In genomic region chr7:139461344-139461743, GRCm38 (mm10) we compare ENCODE assay signal across 20 mouse cellular contexts.
A peak's percentile ranks its signal among the peaks of the same experiment; 100 is the strongest.
DNase-seq lines count a peak whose midpoint lies in the region; ATAC-seq and TF ChIP-seq lines count a peak whose summit lies in the region.
"Had no signal": no experiment of that assay in that cellular context is flagged by ENCODE, and none has a peak within 500 bp of the region (broad histone marks: within the 10 kb centered on the region; RNA-seq: fewer than 3 reads in every experiment).

No protein-coding gene starts in this region.

- CTCF ChIA-PET in Patski (lab: Charles Lee), result no interaction called here

- no peak overlapping the region for H3K9ac ChIP-seq in stomach, postnatal 0 days (ENCODE audit: low read length)
- H3K9ac ChIP-seq: embryonic facial prominence, embryonic 12.5 days; forebrain, embryonic 15.5 days; hindbrain, embryonic 13.5 days had no signal

- peak; percentile 47 to 55 for DNase-seq in adrenal gland, postnatal 36 days
- no peak for DNase-seq in adrenal gland, postnatal 14 days
- DNase-seq in 3T3-L1 (ENCODE audit: low read depth, low spot score), result peak; percentile 73
- no peak for DNase-seq in Patski (ENCODE audit: low read depth, low spot score)
- DNase-seq in stomach, postnatal 0 days (ENCODE audit: low spot score), result no peak
- no peak for DNase-seq in kidney, postnatal 4 days
- no peak for DNase-seq in cerebellum, postnatal 25 days
- DNase-seq: adrenal gland, postnatal 25 days; B cell, adult 2 months; cerebellum, adult 2 months; cerebellum, postnatal 14 days; gastrocnemius, postnatal 10 days; heart, adult 18-20 months; heart, postnatal 10 days; heart, postnatal 4 days had no signal

- ATAC-seq in Patski, result peak; percentile 60
- ATAC-seq in stomach, postnatal 0 days (ENCODE audit: low FRiP score, low TSS enrichment), result peak; percentile 88
- ATAC-seq: forebrain, embryonic 15.5 days; hindbrain, postnatal 0 days had no signal

- H3K9me3 ChIP-seq in stomach, postnatal 0 days (ENCODE audit: control insufficient read depth, low read length), result no peaks in the 10 kb centered on the region
- H3K9me3 ChIP-seq: embryonic facial prominence, embryonic 12.5 days; forebrain, embryonic 15.5 days; heart, embryonic 10.5 days; hindbrain, embryonic 13.5 days had no signal

- no peak overlapping the region for H3K4me3 ChIP-seq in stomach, postnatal 0 days (ENCODE audit: low read depth, low read length)
- H3K4me3 ChIP-seq: embryonic facial prominence, embryonic 12.5 days; forebrain, embryonic 15.5 days; heart, embryonic 10.5 days; hindbrain, embryonic 13.5 days had no signal

- in situ Hi-C loops in Patski (cut with MboI; ENCODE audit: low pct_unique_long_range_greater_than_20kb), result loop anchor here (5.0 kb wide), 1 partner anchor 54 kb away; no protein-coding TSS in a partner anchor

- WGBS in stomach, postnatal 0 days, result 72% methylated on average over 12 of the region's 12 CpGs

- H3K27ac ChIP-seq in stomach, postnatal 0 days (replicated peaks), result no peak overlapping the region
- H3K27ac ChIP-seq: embryonic facial prominence, embryonic 12.5 days; forebrain, embryonic 15.5 days; heart, embryonic 10.5 days; hindbrain, embryonic 13.5 days; hindbrain, postnatal 0 days had no signal

- no peaks in the 10 kb centered on the region for H3K27me3 ChIP-seq in Patski
- no peaks in the 10 kb centered on the region for H3K27me3 ChIP-seq in stomach, postnatal 0 days (ENCODE audit: control insufficient read depth, insufficient read depth, low read length)
- H3K27me3 ChIP-seq: embryonic facial prominence, embryonic 12.5 days; forebrain, embryonic 15.5 days; hindbrain, embryonic 13.5 days had no signal

- no peaks in the 10 kb centered on the region for H3K36me3 ChIP-seq in stomach, postnatal 0 days (ENCODE audit: control insufficient read depth, insufficient read depth, low read length)
- H3K36me3 ChIP-seq: embryonic facial prominence, embryonic 12.5 days; forebrain, embryonic 15.5 days; hindbrain, embryonic 13.5 days had no signal

- POLR2A ChIA-PET in Patski (lab: Charles Lee), result interaction anchor here (0.6 kb wide), 1 partner anchor 378 kb away, joined by 3 read pairs; no protein-coding TSS in a partner anchor

- no peak for TF ChIP-seq EP300 in stomach, postnatal 0 days (optimal IDR thresholded peaks at IDR 0.05)

- no peak for TF ChIP-seq CTCF in Patski (IDR thresholded peaks at IDR 0.05)
- no peak for TF ChIP-seq CTCF in stomach, postnatal 0 days (IDR thresholded peaks at IDR 0.05; ENCODE audit: low read depth)

- H3K4me1 ChIP-seq in stomach, postnatal 0 days (replicated peaks; ENCODE audit: control insufficient read depth, insufficient read depth), result no peaks in the 10 kb centered on the region
- H3K4me1 ChIP-seq: forebrain, embryonic 15.5 days had no signal

- no peak overlapping the region for H3K4me2 ChIP-seq in stomach, postnatal 0 days (replicated peaks; ENCODE audit: low read depth)
- H3K4me2 ChIP-seq: embryonic facial prominence, embryonic 12.5 days; forebrain, embryonic 15.5 days; hindbrain, embryonic 13.5 days had no signal

Comparison
In these comparisons a context has a peak if more than half of its experiments do, and no peak if none do; other contexts are left out.
1. DNase-seq: peak in adrenal gland, postnatal 36 days (2 of 2) and 3T3-L1 (single experiment); none in adrenal gland, postnatal 14 days (single experiment), Patski (single experiment), stomach, postnatal 0 days (single experiment), kidney, postnatal 4 days (0 of 2) and cerebellum, postnatal 25 days (0 of 2).